Mouse (Mus musculus) ES-Bruce4 (cell line): Measurements from ENCODE around the gene Dsel. TPM values are rescaled to one million over a fixed set of nuclear protein-coding genes. Genes with fewer than 3 reads are reported as not detected.

ENCODE experiments used
- H3K27ac ChIP-seq: 2 replicates; pipeline ENCODE4 v1.5.1; 2012; ENCODE audit warnings: low read length, inconsistent platforms; ENCODE audit not compliant: insufficient read depth
- H3K27me3 ChIP-seq: 2 replicates; pipeline ENCODE4 v1.6.1; 2012; ENCODE audit warnings: mild to moderate bottlenecking, low read length, inconsistent platforms; ENCODE audit not compliant: control insufficient read depth, poor library complexity, insufficient read depth, severe bottlenecking
- H3K36me3 ChIP-seq: 2 replicates; pipeline ENCODE4 v1.6.1; 2012; ENCODE audit warnings: inconsistent platforms, mild to moderate bottlenecking, low read length, moderate library complexity; ENCODE audit not compliant: control insufficient read depth, poor library complexity, insufficient read depth, severe bottlenecking
- H3K4me1 ChIP-seq: one replicate; pipeline ENCODE4 v1.8.1; 2011; ENCODE audit warnings: low read length; ENCODE audit not compliant: control insufficient read depth, insufficient read depth
- H3K4me3 ChIP-seq: 2 replicates; pipeline ENCODE4 v1.5.1; 2011; ENCODE audit warnings: low read depth, mild to moderate bottlenecking, low read length
- H3K9ac ChIP-seq: 2 replicates; pipeline ENCODE4 v1.6.1; 2012; ENCODE audit warnings: low read depth, mild to moderate bottlenecking, inconsistent platforms; ENCODE audit not compliant: poor library complexity, severe bottlenecking
- H3K9me3 ChIP-seq: replicated peaks from 2 replicates; pipeline ENCODE4 v1.6.1; 2012; ENCODE audit warnings: mild to moderate bottlenecking, low read length, inconsistent platforms; ENCODE audit not compliant: control insufficient read depth, poor library complexity, insufficient read depth, severe bottlenecking
- CTCF ChIP-seq: IDR thresholded peaks from one replicate; pipeline ENCODE4 v1.8.1; 2011; ENCODE audit warnings: low read depth, low read length
- EP300 ChIP-seq: IDR thresholded peaks from 2 replicates; pipeline ENCODE4 v1.6.1; 2011; ENCODE audit warnings: low read depth, low read length; ENCODE audit not compliant: insufficient read depth
- POLR2A ChIP-seq: IDR thresholded peaks from one replicate; pipeline ENCODE4 v1.8.1; 2011; ENCODE audit warnings: low read length; ENCODE audit not compliant: insufficient read depth
- polyA plus RNA-seq: library from polyadenylated mRNA; stranded (reverse); fragments of >200 nt; gene quantifications from 2 replicates; pipeline ENCODE4 v1.2.4, GENCODE M21; 2011; ENCODE audit warnings: low read depth; ENCODE audit not compliant: missing spikeins, insufficient read depth, insufficient read length

Dsel gene
- polyA plus RNA-seq, 1 experiment: 6.3 TPM

GRCm38 (mm10) chr1:111864063-111864778, 497 bp downstream of the Dsel start:
- Histone ChIP-seq H3K4me1 (no peaks in the 10 kb centered on the region), H3K27me3 (no peaks in the 10 kb centered on the region), H3K9ac (peak overlapping the region; percentile 84), H3K9me3 (no peaks in the 10 kb centered on the region), H3K27ac (no peak overlapping the region), H3K36me3 (no peaks in the 10 kb centered on the region), H3K4me3 (peak overlapping the region; percentile 61)
- TF ChIP-seq POLR2A: no peak
- TF ChIP-seq CTCF: peak; percentile 70

DNA sequence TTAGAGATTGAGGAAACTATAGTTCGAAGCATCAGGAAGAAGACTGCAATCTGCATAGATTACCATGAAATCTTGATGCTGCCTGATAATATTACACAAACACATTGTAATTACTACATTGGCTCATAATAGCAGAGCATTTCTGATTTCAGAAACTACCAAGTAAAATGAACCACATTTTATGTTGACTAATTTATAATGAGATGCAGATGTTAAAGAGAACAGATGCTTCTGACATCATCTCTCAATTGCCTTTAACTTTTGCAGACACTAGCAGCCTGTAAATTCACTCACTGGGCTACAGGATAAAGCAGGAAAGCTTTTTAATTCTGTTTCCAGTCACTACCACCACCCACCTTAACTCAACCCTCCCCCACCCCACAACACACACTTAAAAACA, 6.9 kb downstream of the Dsel start:
- Histone ChIP-seq H3K4me3 (no peak overlapping the region), H3K27ac (no peak overlapping the region), H3K9ac (no peak overlapping the region), H3K4me1 (no peaks in the 10 kb centered on the region), H3K36me3 (no peaks in the 10 kb centered on the region), H3K27me3 (no peaks in the 10 kb centered on the region), H3K9me3 (no peaks in the 10 kb centered on the region)
- TF ChIP-seq CTCF (no peak), POLR2A (no peak), EP300 (no peak)

- Histone ChIP-seq H3K27ac (no peak overlapping the region), H3K36me3 (no peaks in the 10 kb centered on the region), H3K9me3 (no peaks in the 10 kb centered on the region), H3K4me1 (no peaks in the 10 kb centered on the region), H3K9ac (no peak overlapping the region), H3K27me3 (no peaks in the 10 kb centered on the region), H3K4me3 (no peak overlapping the region)
- TF ChIP-seq CTCF (no peak), EP300 (no peak), POLR2A (no peak)
Observed at GRCm38 (mm10) chr1:111852439-111852838, 12.3 kb downstream of the Dsel start.

DNA sequence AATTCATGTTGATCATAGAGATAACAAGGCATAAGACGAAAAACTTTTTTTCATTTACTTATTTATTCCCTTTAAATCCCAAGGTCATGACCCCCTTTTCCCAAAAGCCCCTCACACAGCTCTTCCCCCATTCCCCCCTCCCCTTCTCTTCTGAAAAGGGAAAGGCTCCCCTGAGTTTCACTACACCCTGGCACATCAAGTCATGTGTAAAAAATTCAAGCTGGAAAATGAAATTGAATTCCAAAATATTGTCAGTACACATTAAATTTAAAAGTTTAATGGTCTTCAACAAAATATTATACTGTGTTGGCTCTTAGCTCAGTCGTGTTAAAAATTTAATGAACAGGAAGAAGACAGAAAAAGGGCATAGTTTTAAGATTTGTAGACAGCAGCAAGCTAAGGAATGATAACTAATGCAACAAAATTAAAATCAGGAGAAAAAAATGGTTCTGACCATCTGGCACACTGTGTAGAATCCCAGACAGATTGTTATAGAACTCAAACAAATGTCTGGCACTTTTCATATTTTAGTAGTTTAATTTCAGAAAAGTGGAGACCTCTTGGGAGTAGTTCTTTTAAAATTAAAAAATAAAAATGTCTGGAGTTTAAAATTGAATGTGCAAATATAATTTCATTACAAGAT, 31.0 kb downstream of the Dsel start:
- Histone ChIP-seq H3K27me3 (no peaks in the 10 kb centered on the region), H3K27ac (no peak overlapping the region)
- TF ChIP-seq EP300 (no peak), POLR2A (no peak), CTCF (no peak)

More for the DNA sequence above, 31.0 kb downstream of the Dsel start:
- Histone ChIP-seq H3K36me3 (no peaks in the 10 kb centered on the region), H3K4me3 (no peak overlapping the region), H3K4me1 (no peaks in the 10 kb centered on the region), H3K9me3 (no peaks in the 10 kb centered on the region), H3K9ac (no peak overlapping the region)
